Mouse (Mus musculus) small intestine, adult 2 months (tissue): ENCODE data around the gene Cct5. TPM values are rescaled to one million over a fixed set of nuclear protein-coding genes. Genes with fewer than 3 reads are reported as not detected.
A peak's percentile ranks its signal among the peaks of the same experiment; 100 is the strongest.
"Not testable (repeated sequence)": the region's sequence is repeated elsewhere in the genome, so short reads cannot be mapped to it uniquely, and the experiment has no call there.

ENCODE experiments used
- H3K27ac ChIP-seq: fragments of 200-500 bp; 2 replicates; pipeline ENCODE4 v1.5.1; 2012; ENCODE audit warnings: low read depth, low read length, control low read depth, inconsistent platforms; ENCODE audit not compliant: insufficient read depth
- H3K27me3 ChIP-seq: fragments of 200-500 bp; 2 replicates; pipeline ENCODE4 v1.6.1; 2012; ENCODE audit warnings: mild to moderate bottlenecking, moderate library complexity, low read length, inconsistent platforms; ENCODE audit not compliant: control insufficient read depth, insufficient read depth
- H3K36me3 ChIP-seq: fragments of 200-500 bp; 2 replicates; pipeline ENCODE4 v1.6.1; 2012; ENCODE audit warnings: mild to moderate bottlenecking, low read length, control low read depth, inconsistent platforms; ENCODE audit not compliant: control insufficient read depth, insufficient read depth
- H3K4me1 ChIP-seq: fragments of 200-500 bp; 2 replicates; pipeline ENCODE4 v1.6.1; 2012; ENCODE audit warnings: low read length, inconsistent platforms, mixed read lengths; ENCODE audit not compliant: control insufficient read depth, insufficient read depth, insufficient read length
- H3K4me3 ChIP-seq: fragments of 200-500 bp; 2 replicates; pipeline ENCODE4 v1.5.1; 2012; ENCODE audit warnings: low read depth, mild to moderate bottlenecking, control low read depth, inconsistent platforms, low read length, moderate library complexity
- CTCF ChIP-seq: fragments of 200-500 bp; IDR thresholded peaks from 2 replicates; pipeline ENCODE4 v1.5.1; 2012; ENCODE audit warnings: low read depth, mild to moderate bottlenecking, control low read depth, inconsistent platforms, low read length, moderate library complexity, mixed read lengths; ENCODE audit not compliant: insufficient replicate concordance, insufficient read length; ENCODE audit errors: extremely low read depth
- POLR2A ChIP-seq: fragments of 200-500 bp; IDR thresholded peaks from 2 replicates; pipeline ENCODE4 v1.6.1; 2012; ENCODE audit warnings: low read depth, mild to moderate bottlenecking, control low read depth, inconsistent platforms, low read length, moderate library complexity
- WGBS: fragments of 180-500 bp; shearing (Covaris S2); methylation state at CpG from one replicate; pipeline ENCODE4 v1.1.7; 2018; 5-methylcytosine and 5-hydroxymethylcytosine counted together
- polyA plus RNA-seq: library from polyadenylated mRNA; depleted of rRNA; stranded (reverse); fragments of >200 nt; gene quantifications from 2 replicates; pipeline ENCODE4 v1.2.3, GENCODE M21; 2012

The Cct5 gene
- polyA plus RNA-seq, 1 experiment: 38.8 TPM

- Histone ChIP-seq H3K36me3 (peaks cover 28% of the 10 kb centered on the region), H3K27ac (no peak overlapping the region), H3K4me3 (no peak overlapping the region), H3K27me3 (no peaks in the 10 kb centered on the region), H3K4me1 (peaks cover 26% of the 10 kb centered on the region)
- peak; percentile 89; the same call in 1 of the 2 replicates for TF ChIP-seq CTCF
- no peak for TF ChIP-seq POLR2A
- WGBS: 3% methylated on average over 4 of the region's 4 CpGs
Measured at GRCm38 (mm10) chr15:31586519-31586918, 15.1 kb downstream of the Cct5 start.

GRCm38 (mm10) chr15:31586088-31586487, 15.5 kb downstream of the Cct5 start:
- Histone ChIP-seq H3K4me1 (peaks cover 26% of the 10 kb centered on the region), H3K27me3 (no peaks in the 10 kb centered on the region), H3K36me3 (peaks cover 28% of the 10 kb centered on the region), H3K27ac (no peak overlapping the region), H3K4me3 (no peak overlapping the region)
- WGBS: 64% methylated on average over 5 of the region's 5 CpGs
- no peak for TF ChIP-seq CTCF
- TF ChIP-seq POLR2A: no peak

- no peak for TF ChIP-seq POLR2A
- no peak for TF ChIP-seq CTCF
- Histone ChIP-seq H3K27me3 (no peaks in the 10 kb centered on the region), H3K4me1 (peaks cover 26% of the 10 kb centered on the region), H3K27ac (peak overlapping the region; percentile 42; the same call in 1 of the 2 replicates), H3K4me3 (no peak overlapping the region), H3K36me3 (peaks cover 20% of the 10 kb centered on the region)
- WGBS: 79% methylated on average over 7 of the region's 7 CpGs
Measured at GRCm38 (mm10) chr15:31585238-31585637, 16.4 kb downstream of the Cct5 start.

GRCm38 (mm10) chr15:31583304-31584085, 18.1 kb downstream of the Cct5 start:
- Histone ChIP-seq H3K27ac (peak overlapping the region; percentile 90), H3K36me3 (peaks cover 7% of the 10 kb centered on the region), H3K4me1 (peaks cover 26% of the 10 kb centered on the region), H3K4me3 (no peak overlapping the region), H3K27me3 (no peaks in the 10 kb centered on the region)
- TF ChIP-seq CTCF (no peak), POLR2A (no peak)
- 62% methylated on average over 13 of the region's 13 CpGs for WGBS

- peaks cover 28% of the 10 kb centered on the region for H3K4me1 ChIP-seq
- H3K36me3 ChIP-seq, H3K27me3 ChIP-seq, H3K27ac ChIP-seq, H3K4me3 ChIP-seq: not testable (repeated sequence)
- 50% methylated on average over 2 of the region's 2 CpGs for WGBS
Measured at GRCm38 (mm10) chr15:31581086-31581485, 20.5 kb downstream of the Cct5 start.

GRCm38 (mm10) chr15:31576076-31576475, 25.5 kb downstream of the Cct5 start:
- Histone ChIP-seq H3K36me3 (peaks cover 3% of the 10 kb centered on the region), H3K27ac (no peak overlapping the region), H3K4me1 (peaks cover 9% of the 10 kb centered on the region), H3K27me3 (no peaks in the 10 kb centered on the region), H3K4me3 (no peak overlapping the region)
- 83% methylated on average over 5 of the region's 5 CpGs for WGBS
- no peak for TF ChIP-seq POLR2A
- TF ChIP-seq CTCF: no peak

GRCm38 (mm10) chr15:31573692-31574091, 27.9 kb downstream of the Cct5 start:
- no peak for TF ChIP-seq CTCF
- no peak for TF ChIP-seq POLR2A
- H3K36me3 ChIP-seq: peaks cover 3% of the 10 kb centered on the region

More at GRCm38 (mm10) chr15:31573692-31574091, 27.9 kb downstream of the Cct5 start:
- H3K27ac ChIP-seq: no peak overlapping the region
- peaks cover 20% of the 10 kb centered on the region for H3K4me1 ChIP-seq
- H3K4me3 ChIP-seq: no peak overlapping the region
- no peaks in the 10 kb centered on the region for H3K27me3 ChIP-seq
